19 mouse cellular contexts compared by ENCODE assay signal in genomic region chr5:123979980-123980369, GRCm38 (mm10). TPM values are rescaled to one million over a fixed set of nuclear protein-coding genes. Genes with fewer than 3 reads are reported as not detected.
DNase-seq lines count a peak whose midpoint lies in the region; ATAC-seq and TF ChIP-seq lines count a peak whose summit lies in the region.
"Had no signal": no experiment of that assay in that cellular context is flagged by ENCODE, and none has a peak within 500 bp of the region (broad histone marks: within the 10 kb centered on the region; RNA-seq: fewer than 3 reads in every experiment).

No protein-coding gene starts in this region.

- no peak for DNase-seq in embryonic facial prominence, embryonic 10.5 days (ENCODE audit: low spot score)
- no peak for DNase-seq in heart, postnatal 0 days (ENCODE audit: low spot score)
- DNase-seq in liver, postnatal 0 days = no peak
- DNase-seq in liver = no peak
- DNase-seq in heart, postnatal 36 days = peak; percentile 7 to 18
- DNase-seq: adrenal gland, adult 2 months; thymus, adult 2 months had no signal

- no peak for TF ChIP-seq EP300 in heart, postnatal 0 days (IDR thresholded peaks at IDR 0.05; ENCODE audit: low read depth)
- no peak for TF ChIP-seq EP300 in liver, postnatal 0 days (IDR thresholded peaks at IDR 0.05; ENCODE audit: low read depth)

- intact Hi-C loops in heart, postnatal 36 days (cut with DNase I) = no loop called here

- no peak for TF ChIP-seq CTCF in heart, postnatal 0 days (IDR thresholded peaks at IDR 0.05; ENCODE audit: low read depth)
- TF ChIP-seq CTCF in liver, postnatal 0 days (IDR thresholded peaks at IDR 0.05; ENCODE audit: low read depth) = no peak

- H3K4me1 ChIP-seq in embryonic facial prominence, embryonic 15.5 days = peaks cover 34% of the 10 kb centered on the region
- H3K4me1 ChIP-seq in embryonic facial prominence, embryonic 10.5 days = peaks cover 49% of the 10 kb centered on the region
- H3K4me1 ChIP-seq in heart, postnatal 0 days (ENCODE audit: control insufficient read depth, insufficient read depth) = peaks cover 55% of the 10 kb centered on the region
- H3K4me1 ChIP-seq in heart, embryonic 11.5 days (ENCODE audit: control insufficient read depth, insufficient read depth, low read length) = 0 out of 2 replicates have a peak, but pooled peaks cover 2% of the 10 kb centered on the region
- H3K4me1 ChIP-seq in liver, postnatal 0 days (ENCODE audit: insufficient read depth) = peaks cover 56% of the 10 kb centered on the region

- H3K36me3 ChIP-seq in embryonic facial prominence, embryonic 15.5 days = no peaks in the 10 kb centered on the region
- no peaks in the 10 kb centered on the region for H3K36me3 ChIP-seq in embryonic facial prominence, embryonic 10.5 days (replicated peaks)
- no peaks in the 10 kb centered on the region for H3K36me3 ChIP-seq in heart, postnatal 0 days (replicated peaks; ENCODE audit: control insufficient read depth, insufficient read depth, low read length)
- H3K36me3 ChIP-seq in heart, embryonic 11.5 days (ENCODE audit: control insufficient read depth, insufficient read depth, low read length) = no peaks in the 10 kb centered on the region
- H3K36me3 ChIP-seq in liver, postnatal 0 days (replicated peaks; ENCODE audit: insufficient read depth, low read length) = no peaks in the 10 kb centered on the region
- H3K36me3 ChIP-seq: limb, embryonic 12.5 days had no signal

- H3K4me3 ChIP-seq in embryonic facial prominence, embryonic 15.5 days (replicated peaks) = no peak overlapping the region
- no peak overlapping the region for H3K4me3 ChIP-seq in embryonic facial prominence, embryonic 10.5 days
- no peak overlapping the region for H3K4me3 ChIP-seq in heart, postnatal 0 days (ENCODE audit: low read depth, low read length)
- no peak overlapping the region for H3K4me3 ChIP-seq in heart, embryonic 11.5 days (ENCODE audit: low read depth, low read length)
- H3K4me3 ChIP-seq in liver, postnatal 0 days (ENCODE audit: low read depth, low read length) = no peak overlapping the region
- H3K4me3 ChIP-seq: erythroblast, embryonic 14.5 days; limb, embryonic 12.5 days had no signal

- H3K9me3 ChIP-seq in embryonic facial prominence, embryonic 15.5 days (replicated peaks) = no peaks in the 10 kb centered on the region
- H3K9me3 ChIP-seq in embryonic facial prominence, embryonic 10.5 days = no peaks in the 10 kb centered on the region
- no peaks in the 10 kb centered on the region for H3K9me3 ChIP-seq in heart, postnatal 0 days (replicated peaks; ENCODE audit: control insufficient read depth, low read length)
- no peaks in the 10 kb centered on the region for H3K9me3 ChIP-seq in heart, embryonic 11.5 days (replicated peaks; ENCODE audit: control insufficient read depth, low read length)
- H3K9me3 ChIP-seq in liver, postnatal 0 days (ENCODE audit: low read length) = no peaks in the 10 kb centered on the region
- H3K9me3 ChIP-seq: limb, embryonic 12.5 days had no signal

- no peak for ATAC-seq in embryonic facial prominence, embryonic 15.5 days (ENCODE audit: insufficient number of reproducible peaks, low FRiP score, low TSS enrichment, low read depth)
- no peak for ATAC-seq in heart, postnatal 0 days (ENCODE audit: insufficient read depth, low read depth)
- no peak for ATAC-seq in heart, embryonic 11.5 days (replicated peaks; ENCODE audit: insufficient number of reproducible peaks, low FRiP score, low TSS enrichment)
- no peak for ATAC-seq in liver, postnatal 0 days
- no peak for ATAC-seq in CD4-positive, CD25-positive, alpha-beta regulatory T cell, adult 4 months
- ATAC-seq: forebrain, embryonic 14.5 days; intestine, postnatal 0 days had no signal

- H3K27ac ChIP-seq in embryonic facial prominence, embryonic 15.5 days (replicated peaks) = peak overlapping the region; percentile 23
- H3K27ac ChIP-seq in embryonic facial prominence, embryonic 10.5 days (replicated peaks) = no peak overlapping the region
- H3K27ac ChIP-seq in heart, postnatal 0 days (ENCODE audit: low read depth) = peak overlapping the region; percentile 66
- no peak overlapping the region for H3K27ac ChIP-seq in heart, embryonic 11.5 days (ENCODE audit: low read depth, low read length)
- peak overlapping the region; percentile 57; the same call in 1 of the 2 replicates for H3K27ac ChIP-seq in liver, postnatal 0 days (ENCODE audit: low read depth)
- H3K27ac ChIP-seq: hindbrain, embryonic 14.5 days; limb, embryonic 12.5 days; liver, embryonic 14.5 days; macrophage had no signal

- no peak overlapping the region for H3K9ac ChIP-seq in embryonic facial prominence, embryonic 15.5 days
- H3K9ac ChIP-seq in heart, postnatal 0 days (replicated peaks; ENCODE audit: low read depth, low read length) = no peak overlapping the region
- H3K9ac ChIP-seq in heart, embryonic 11.5 days (ENCODE audit: low read depth, low read length) = no peak overlapping the region
- H3K9ac ChIP-seq in liver, postnatal 0 days (replicated peaks) = no peak overlapping the region
- H3K9ac ChIP-seq: hindbrain, embryonic 14.5 days; limb, embryonic 12.5 days; liver, embryonic 14.5 days had no signal

- no peak overlapping the region for H3K4me2 ChIP-seq in embryonic facial prominence, embryonic 15.5 days (replicated peaks)
- H3K4me2 ChIP-seq in heart, postnatal 0 days (ENCODE audit: low read depth, low read length) = 0 out of 2 replicates have a peak overlapping the region, but pooled peaks have one; percentile 20
- no peak overlapping the region for H3K4me2 ChIP-seq in heart, embryonic 11.5 days
- H3K4me2 ChIP-seq in liver, postnatal 0 days (ENCODE audit: low read depth, low read length) = no peak overlapping the region
- H3K4me2 ChIP-seq: hindbrain, embryonic 14.5 days; limb, embryonic 12.5 days; midbrain, embryonic 11.5 days had no signal

- peaks cover 3% of the 10 kb centered on the region; the same call in 1 of the 2 replicates for H3K27me3 ChIP-seq in embryonic facial prominence, embryonic 15.5 days
- peaks cover 25% of the 10 kb centered on the region for H3K27me3 ChIP-seq in embryonic facial prominence, embryonic 10.5 days (replicated peaks; ENCODE audit: low read depth, poor library complexity, severe bottlenecking)
- H3K27me3 ChIP-seq in heart, postnatal 0 days (ENCODE audit: control insufficient read depth, insufficient read depth, low read length) = no peaks in the 10 kb centered on the region
- peaks cover 9% of the 10 kb centered on the region; the same call in 1 of the 2 replicates for H3K27me3 ChIP-seq in heart, embryonic 11.5 days (ENCODE audit: control insufficient read depth, insufficient read depth, low read length)
- H3K27me3 ChIP-seq in liver, postnatal 0 days (ENCODE audit: insufficient read depth, low read length) = no peaks in the 10 kb centered on the region

- WGBS in embryonic facial prominence, embryonic 15.5 days = 39% methylated on average over 4 of the region's 4 CpGs
- 59% methylated on average over 4 of the region's 4 CpGs for WGBS in embryonic facial prominence, embryonic 10.5 days
- WGBS in heart, postnatal 0 days = 74% methylated on average over 4 of the region's 4 CpGs
- 49% methylated on average over 4 of the region's 4 CpGs for WGBS in heart, embryonic 11.5 days (ENCODE audit: insufficient replicate concordance)
- 72% methylated on average over 4 of the region's 4 CpGs for WGBS in liver, postnatal 0 days (ENCODE audit: insufficient replicate concordance)

RNA-seq across cellular contexts. Expression of gene Hip1r, which starts 6.5 kb away (rescaled TPM):
- polyA plus RNA-seq in embryonic facial prominence, embryonic 15.5 days (2015; fragmentation: Nextera tagmentation; extraction: Ambion mirVana) = 14.2 and 16.1 TPM in 2 replicates
- polyA plus RNA-seq in embryonic facial prominence, embryonic 10.5 days (2016; fragmentation: Nextera tagmentation; extraction: Ambion mirVana) = 8.5 and 10.7 TPM in 2 replicates
- 16.3 and 29.2 TPM in 2 replicates for total RNA-seq in heart, postnatal 0 days (2014; rRNA removed; ENCODE audit: low replicate concordance)
- polyA plus RNA-seq in heart, postnatal 0 days (2015; fragmentation: Nextera tagmentation; extraction: Ambion mirVana) = 9.3 and 11.9 TPM in 2 replicates
- 2.7 and 2.9 TPM in 2 replicates for polyA plus RNA-seq in heart, embryonic 11.5 days (2014; fragmentation: Nextera tagmentation; extraction: Ambion mirVana)
- polyA plus RNA-seq in liver, postnatal 0 days (2015; fragmentation: Nextera tagmentation; extraction: Ambion mirVana) = 10.1 and 13.5 TPM in 2 replicates
- 10 to 100 TPM in 1 of 2 experiments, 1 to 10 TPM in 1; 8.6 to 17.0 TPM for total RNA-seq in heart, postnatal 36 days (2021)
- 10 to 100 TPM; 11.0 to 12.1 TPM for polyA plus RNA-seq in CD4-positive, CD25-positive, alpha-beta regulatory T cell, adult 4 months (2017; shearing (Covaris generic))

RNA-seq across cellular contexts. Expression of gene Ccdc62, which starts 49.5 kb away (rescaled TPM):
- 5.4 and 7.5 TPM in 2 replicates for polyA plus RNA-seq in embryonic facial prominence, embryonic 15.5 days (2015; fragmentation: Nextera tagmentation; extraction: Ambion mirVana)
- polyA plus RNA-seq in embryonic facial prominence, embryonic 10.5 days (2016; fragmentation: Nextera tagmentation; extraction: Ambion mirVana) = 5.0 and 5.9 TPM in 2 replicates
- total RNA-seq in heart, postnatal 0 days (2014; rRNA removed; ENCODE audit: low replicate concordance) = 2.0 and 11.5 TPM in 2 replicates
- 5.8 and 7.0 TPM in 2 replicates for polyA plus RNA-seq in heart, postnatal 0 days (2015; fragmentation: Nextera tagmentation; extraction: Ambion mirVana)
- polyA plus RNA-seq in heart, embryonic 11.5 days (2014; fragmentation: Nextera tagmentation; extraction: Ambion mirVana) = 6.0 and 6.4 TPM in 2 replicates
- 3.1 and 3.2 TPM in 2 replicates for polyA plus RNA-seq in liver, postnatal 0 days (2015; fragmentation: Nextera tagmentation; extraction: Ambion mirVana)
- total RNA-seq in heart, postnatal 36 days (2021) = 1 to 10 TPM; 2.6 to 3.7 TPM
- polyA plus RNA-seq in CD4-positive, CD25-positive, alpha-beta regulatory T cell, adult 4 months (2017; shearing (Covaris generic)) = 10 to 100 TPM in 1 of 2 experiments, 1 to 10 TPM in 1; 9.6 to 16.0 TPM

RNA-seq across cellular contexts. Expression of gene Vps37b, which starts 52.1 kb away (rescaled TPM):
- polyA plus RNA-seq in embryonic facial prominence, embryonic 15.5 days (2015; fragmentation: Nextera tagmentation; extraction: Ambion mirVana) = 37.7 and 39.1 TPM in 2 replicates
- polyA plus RNA-seq in embryonic facial prominence, embryonic 10.5 days (2016; fragmentation: Nextera tagmentation; extraction: Ambion mirVana) = 43.8 and 47.6 TPM in 2 replicates
- total RNA-seq in heart, postnatal 0 days (2014; rRNA removed; ENCODE audit: low replicate concordance) = 51.4 and 59.6 TPM in 2 replicates
- 44.5 and 55.7 TPM in 2 replicates for polyA plus RNA-seq in heart, postnatal 0 days (2015; fragmentation: Nextera tagmentation; extraction: Ambion mirVana)
- polyA plus RNA-seq in heart, embryonic 11.5 days (2014; fragmentation: Nextera tagmentation; extraction: Ambion mirVana) = 43.3 and 48.2 TPM in 2 replicates
- polyA plus RNA-seq in liver, postnatal 0 days (2015; fragmentation: Nextera tagmentation; extraction: Ambion mirVana) = 16.4 and 17.6 TPM in 2 replicates
- total RNA-seq in heart, postnatal 36 days (2021) = 10 to 100 TPM; 19.6 to 25.0 TPM
- polyA plus RNA-seq in CD4-positive, CD25-positive, alpha-beta regulatory T cell, adult 4 months (2017; shearing (Covaris generic)) = 10 to 100 TPM; 17.8 to 22.1 TPM

RNA-seq across cellular contexts. Expression of gene Gm43518, which starts 52.8 kb away (rescaled TPM):
- 1.9 and 2.9 TPM in 2 replicates for polyA plus RNA-seq in embryonic facial prominence, embryonic 15.5 days (2015; fragmentation: Nextera tagmentation; extraction: Ambion mirVana)
- 2.0 TPM in 2 replicates for polyA plus RNA-seq in embryonic facial prominence, embryonic 10.5 days (2016; fragmentation: Nextera tagmentation; extraction: Ambion mirVana)
- total RNA-seq in heart, postnatal 0 days (2014; rRNA removed; ENCODE audit: low replicate concordance) = not detected in 2 replicates
- polyA plus RNA-seq in heart, postnatal 0 days (2015; fragmentation: Nextera tagmentation; extraction: Ambion mirVana) = 1.6 and 1.8 TPM in 2 replicates
- 0.93 and 1.2 TPM in 2 replicates for polyA plus RNA-seq in heart, embryonic 11.5 days (2014; fragmentation: Nextera tagmentation; extraction: Ambion mirVana)
- polyA plus RNA-seq in liver, postnatal 0 days (2015; fragmentation: Nextera tagmentation; extraction: Ambion mirVana) = 0.41 and 0.67 TPM in 2 replicates
- not detected for total RNA-seq in heart, postnatal 36 days (2021)
- 1 to 10 TPM; 2.7 to 8.0 TPM for polyA plus RNA-seq in CD4-positive, CD25-positive, alpha-beta regulatory T cell, adult 4 months (2017; shearing (Covaris generic))
- total RNA-seq: granulocyte monocyte progenitor cell, adult 5-6 weeks had no signal
- polyA plus RNA-seq: adrenal gland, adult 2 months; erythroblast, embryonic 14.5 days; macrophage had no signal

Comparison
In these comparisons a context has a peak if more than half of its experiments do, and no peak if none do; other contexts are left out.
1. H3K27ac ChIP-seq: peak in embryonic facial prominence, embryonic 15.5 days (single experiment), heart, postnatal 0 days (single experiment) and liver, postnatal 0 days (single experiment); none in embryonic facial prominence, embryonic 10.5 days (single experiment) and heart, embryonic 11.5 days (single experiment).
2. DNase-seq: peak in heart, postnatal 36 days (2 of 2); none in embryonic facial prominence, embryonic 10.5 days (single experiment), heart, postnatal 0 days (single experiment), liver, postnatal 0 days (single experiment) and liver (single experiment).